Mouse (Mus musculus) gastrocnemius, postnatal 25 days (tissue): ENCODE measurements around the gene Tecpr2. TPM values are rescaled to one million over a fixed set of nuclear protein-coding genes. Genes with fewer than 3 reads are reported as not detected.

Source experiments
- DNase-seq: peaks from one replicate; pipeline ENCODE4 v3.0.0; 2022
- total RNA-seq, 2 experiments: library from RNA; stranded (reverse); gene quantifications; 1 replicate in 1 of 2; 2 replicates in 1 of 2; pipeline ENCODE4 v1.2.3; 2021

Gene Tecpr2
- total RNA-seq, 2 experiments from 2014 or later, result 1.9 to 3.1 TPM

DNA sequence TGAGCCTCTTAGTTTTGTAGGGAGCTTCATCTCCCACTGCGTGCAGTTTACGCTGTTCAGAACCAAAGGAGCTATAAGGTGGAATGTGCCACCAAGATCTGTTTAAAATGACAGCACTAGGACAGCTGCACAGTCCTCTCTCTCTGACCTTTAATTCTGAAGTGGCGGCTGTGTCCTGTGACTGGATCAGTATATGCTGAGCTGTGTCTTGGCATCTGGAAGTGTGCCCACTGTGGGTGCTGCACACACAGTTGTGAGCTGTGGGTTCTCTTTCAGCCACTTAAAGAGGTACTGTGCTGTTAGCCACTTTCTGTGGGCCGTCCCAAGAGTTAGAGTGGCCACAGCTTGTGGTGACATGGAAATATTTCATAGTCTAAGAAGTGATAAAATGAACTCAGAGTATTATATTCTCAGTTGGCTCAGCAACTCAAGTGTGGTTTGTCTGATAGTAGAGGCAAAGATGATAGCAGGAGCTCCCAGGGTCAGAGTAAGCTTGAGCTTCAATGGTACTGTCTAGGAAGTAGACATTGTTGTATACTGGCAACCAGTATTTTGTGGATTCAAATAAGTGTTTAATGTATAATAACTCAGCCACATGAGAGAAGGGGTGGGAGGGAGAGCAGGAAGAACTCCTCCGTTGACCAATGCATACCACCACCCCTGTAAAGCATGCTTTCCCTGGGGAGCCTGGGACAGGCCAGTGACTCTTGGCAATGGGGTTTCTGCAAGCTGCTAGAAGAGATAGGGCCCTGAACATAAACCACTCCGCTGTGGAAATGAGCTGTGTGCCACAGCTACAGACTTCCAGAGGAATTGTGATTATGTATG lies 59.2 kb downstream of the Tecpr2 start:
- peak; percentile 57 for DNase-seq

- peak; percentile 69 for DNase-seq
Measured at GRCm38 (mm10) chr12:110948910-110949201, 59.8 kb downstream of the Tecpr2 start.

GRCm38 (mm10) chr12:110949410-110949809 lies 60.3 kb downstream of the Tecpr2 start:
- peak; percentile 57 for DNase-seq

GRCm38 (mm10) chr12:110950151-110950550 lies 61.1 kb downstream of the Tecpr2 start:
- no peak for DNase-seq

GRCm38 (mm10) chr12:110951236-110951635 lies 62.2 kb downstream of the Tecpr2 start:
- DNase-seq, result no peak

GRCm38 (mm10) chr12:110952628-110953385 lies 63.7 kb downstream of the Tecpr2 start:
- no peak for DNase-seq

DNA sequence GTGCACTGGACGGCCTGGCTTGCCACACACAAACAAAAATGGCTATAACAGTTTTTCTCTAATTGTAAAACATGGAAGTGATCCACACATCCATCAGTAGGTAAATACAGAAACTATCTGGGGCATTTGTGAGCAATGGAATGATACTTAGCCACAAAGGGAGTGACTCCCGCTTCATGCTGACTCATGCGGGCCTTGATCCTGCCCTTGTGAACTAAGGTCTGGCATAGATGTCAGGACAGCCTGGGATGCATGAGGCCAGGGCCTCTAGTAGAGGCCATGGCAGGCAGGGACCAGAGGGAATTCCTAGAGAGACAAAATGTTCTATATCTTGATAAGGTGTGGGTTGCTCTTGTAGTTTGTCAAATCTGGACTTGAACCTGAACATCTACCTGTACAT lies 64.4 kb downstream of the Tecpr2 start:
- DNase-seq, result no peak

GRCm38 (mm10) chr12:110953900-110954299 lies 64.8 kb downstream of the Tecpr2 start:
- DNase-seq, result no peak

DNA sequence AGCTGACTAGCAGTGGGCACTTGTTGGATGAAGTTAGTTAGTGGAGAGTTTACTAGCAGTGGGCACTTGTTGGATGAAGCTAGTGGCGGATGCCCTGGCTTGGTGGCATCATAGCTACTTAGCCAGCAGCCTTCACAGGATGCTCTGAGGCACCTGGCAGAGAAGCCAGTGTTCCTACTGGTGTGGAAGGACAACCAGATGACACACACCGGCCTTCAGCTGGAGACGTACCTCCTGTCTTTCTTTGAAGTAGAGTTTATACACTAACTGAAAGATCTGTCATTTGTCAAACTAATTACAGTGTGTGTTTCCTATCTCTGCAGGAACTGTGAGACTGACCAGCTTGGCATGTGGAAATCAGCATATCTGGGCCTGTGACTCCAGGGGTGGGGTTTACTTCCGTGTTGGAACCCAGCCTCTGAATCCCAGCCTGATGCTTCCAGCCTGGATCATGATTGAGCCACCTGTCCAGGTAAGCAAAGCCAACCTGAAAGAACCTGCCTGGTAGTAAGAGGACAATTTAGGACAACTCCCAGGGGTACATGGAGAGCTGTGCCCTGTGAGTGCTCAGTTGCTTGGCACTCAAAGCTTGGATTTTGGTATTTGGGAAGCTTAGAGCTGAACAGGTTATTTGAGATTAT lies 65.4 kb downstream of the Tecpr2 start:
- no peak for DNase-seq

- DNase-seq, result no peak
Measured at GRCm38 (mm10) chr12:110961973-110962372, 72.9 kb downstream of the Tecpr2 start.

DNA sequence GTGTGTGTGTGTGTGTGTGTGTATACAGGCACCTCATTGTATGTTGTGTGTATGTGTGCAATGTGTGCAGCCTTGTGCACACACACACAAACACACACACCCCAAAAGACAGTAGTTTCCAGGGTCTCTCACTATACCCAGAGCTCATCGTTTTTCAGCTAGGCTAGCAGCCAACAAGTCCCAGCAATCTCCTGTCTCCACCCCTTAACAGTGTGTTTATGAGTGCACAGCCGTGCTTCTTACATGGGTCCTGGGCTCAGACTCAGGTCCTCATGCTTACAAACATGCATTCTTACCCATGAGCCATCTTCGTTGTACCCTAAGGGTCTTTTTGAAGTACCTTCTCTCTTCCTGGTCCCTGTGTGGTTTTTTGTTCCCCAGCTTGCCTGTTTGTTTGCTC lies 76.4 kb downstream of the Tecpr2 start:
- DNase-seq, result no peak

DNA sequence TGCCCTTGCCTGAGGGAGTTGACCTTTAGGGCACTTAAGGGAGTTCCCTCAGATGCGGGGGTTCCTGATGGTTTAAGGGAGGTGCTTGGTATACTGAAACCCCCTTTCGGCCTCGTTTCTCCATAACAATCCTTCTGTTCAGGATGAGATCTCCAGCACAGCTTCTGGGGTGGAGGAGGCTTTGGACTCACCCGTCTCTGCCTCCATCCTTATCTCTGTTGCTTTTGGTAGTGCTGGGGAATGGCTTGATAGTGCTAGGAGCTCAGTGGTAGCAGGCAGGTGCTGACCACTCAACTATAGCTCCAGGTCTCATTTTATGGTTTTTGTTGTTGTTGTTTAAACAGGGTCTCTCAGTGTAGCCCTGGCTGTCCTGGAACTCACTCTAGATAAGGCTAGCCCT lies 77.0 kb downstream of the Tecpr2 start:
- no peak for DNase-seq

DNA sequence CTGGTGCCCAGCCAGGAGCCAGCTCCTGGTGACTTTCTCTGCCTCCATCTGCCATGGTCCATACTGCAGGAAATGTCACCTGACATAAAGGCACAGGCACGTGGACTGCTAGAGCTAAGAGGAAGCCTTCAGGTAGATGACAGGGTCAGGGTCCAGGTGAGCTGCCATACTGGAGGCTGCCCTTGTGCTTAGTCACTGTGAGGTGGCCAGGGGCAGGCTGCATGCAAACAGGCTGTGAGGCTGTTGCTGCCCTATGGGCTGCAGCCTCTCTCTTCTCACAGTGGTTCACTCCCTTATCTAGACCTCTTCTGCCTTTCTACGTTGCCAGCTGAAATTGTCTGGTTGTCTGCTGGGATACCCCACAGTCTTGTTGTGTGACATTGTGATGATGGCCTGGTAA lies 78.1 kb downstream of the Tecpr2 start:
- DNase-seq, result no peak

DNA sequence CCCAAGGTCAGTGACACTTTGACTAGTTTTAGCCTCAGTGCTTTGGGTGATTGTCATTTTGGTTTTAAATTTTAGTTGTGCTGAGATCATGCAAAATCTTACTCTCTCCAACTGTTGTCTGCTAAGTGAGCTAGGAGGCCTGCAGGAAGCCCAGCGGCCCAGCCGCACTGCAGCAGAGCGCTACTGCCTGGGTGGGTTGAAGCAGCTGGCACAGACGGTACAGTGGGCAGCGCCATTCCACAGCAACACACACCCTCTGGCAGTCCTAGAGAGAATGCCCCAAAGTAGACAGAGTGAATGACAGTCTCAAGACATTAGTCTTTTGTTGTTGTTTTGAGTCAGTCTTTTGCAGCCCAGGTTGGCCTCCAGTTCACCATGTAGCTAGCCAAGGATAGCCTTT lies 81.3 kb downstream of the Tecpr2 start:
- DNase-seq, result no peak

- no peak for DNase-seq
Measured at GRCm38 (mm10) chr12:110971972-110972371, 82.9 kb downstream of the Tecpr2 start.

DNA sequence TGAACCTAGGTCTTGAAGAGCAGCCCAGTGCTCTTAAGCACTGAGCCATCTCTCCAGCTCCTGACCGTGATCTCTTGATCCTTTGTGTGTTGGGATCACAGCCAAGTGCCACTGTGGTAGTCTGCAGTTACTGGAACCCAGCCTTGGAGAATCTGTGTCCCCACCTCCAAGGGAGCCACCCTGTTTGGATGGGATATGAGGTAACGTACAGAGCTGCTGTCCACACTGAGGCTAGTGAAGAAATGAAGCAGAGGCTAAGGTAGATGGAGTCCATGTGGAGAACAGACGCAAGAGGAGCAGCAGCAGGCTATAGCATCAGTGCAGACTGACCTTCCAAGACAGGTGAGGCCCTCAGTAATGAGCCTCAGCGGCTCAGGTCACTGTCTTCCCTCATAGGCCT lies 84.8 kb downstream of the Tecpr2 start:
- no peak for DNase-seq

DNA sequence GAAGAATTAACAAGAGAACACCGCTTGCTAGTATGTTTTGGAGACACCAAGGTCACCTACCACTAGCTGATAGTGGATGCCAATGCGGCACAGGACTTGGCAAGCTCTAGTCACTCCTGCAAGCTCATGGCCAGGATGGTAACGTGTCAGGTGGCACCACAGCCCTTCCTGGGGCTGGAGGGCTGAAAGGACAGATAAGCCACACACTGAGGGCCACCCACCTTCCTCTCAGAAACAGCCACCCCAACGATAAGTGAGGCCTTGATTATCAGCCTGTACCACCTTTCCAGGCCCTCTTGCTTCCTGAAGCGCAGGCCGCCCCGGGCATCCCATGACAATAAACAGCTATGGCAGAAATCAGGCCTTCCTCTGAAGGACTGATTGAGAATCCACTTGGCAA lies 85.2 kb downstream of the Tecpr2 start:
- peak; percentile 42 for DNase-seq

GRCm38 (mm10) chr12:110974726-110975125 lies 85.7 kb downstream of the Tecpr2 start:
- no peak for DNase-seq

- peak; percentile 86 for DNase-seq
Measured at GRCm38 (mm10) chr12:110975385-110975784, 86.3 kb downstream of the Tecpr2 start.

GRCm38 (mm10) chr12:110975838-110976468 lies 86.9 kb downstream of the Tecpr2 start:
- peak; percentile 88 for DNase-seq

DNA sequence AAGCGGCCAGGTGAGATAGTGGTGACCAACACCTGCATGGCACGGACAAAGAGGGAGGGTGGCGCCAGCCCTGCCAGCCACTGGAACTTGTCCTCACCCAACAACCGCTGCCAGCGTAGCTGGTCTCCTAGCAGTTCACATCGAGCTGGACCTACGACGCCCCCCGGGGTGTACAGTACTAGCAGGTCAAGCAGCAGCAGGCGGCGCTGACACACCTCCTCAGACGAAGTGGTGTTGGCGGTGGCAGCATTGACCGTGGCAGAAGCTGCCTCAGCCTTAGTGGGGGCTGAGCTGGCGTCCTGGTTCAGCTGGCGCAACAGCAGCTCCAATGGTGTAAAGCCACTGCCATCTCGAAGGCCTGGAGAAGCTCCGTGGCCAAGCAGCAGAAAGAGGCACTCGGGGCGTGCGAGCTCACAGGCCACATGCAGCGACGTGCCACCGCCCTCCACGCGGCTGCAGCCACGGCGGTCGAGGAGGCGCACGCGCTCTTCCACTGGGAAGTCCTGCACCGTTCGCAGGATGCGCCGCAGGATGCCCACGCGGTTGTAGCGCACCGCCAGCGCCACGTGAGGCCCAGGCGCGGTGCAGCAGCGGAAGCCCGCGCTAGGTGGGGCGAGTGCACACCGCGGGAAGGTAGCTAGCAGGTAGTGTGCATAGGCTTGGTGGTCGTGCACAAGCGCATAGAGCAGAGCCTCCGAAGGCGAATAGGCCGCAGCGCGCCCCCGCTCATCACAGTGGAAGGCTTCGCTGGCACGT lies 87.7 kb downstream of the Tecpr2 start:
- peak; percentile 44 for DNase-seq

GRCm38 (mm10) chr12:110977345-110977733 lies 88.3 kb downstream of the Tecpr2 start:
- no peak for DNase-seq
